Mouse (Mus musculus) intestine, postnatal 0 days (tissue): ENCODE measurements around the gene Gcm2. TPM values are rescaled to one million over a fixed set of nuclear protein-coding genes. Genes with fewer than 3 reads are reported as not detected.

Source experiments
- ATAC-seq: fragments of 200-750 bp; cut with Nextera tagmentation; 2 replicates; pipeline ENCODE4 v1.8.0; 2017; ENCODE audit warnings: mild to moderate bottlenecking, moderate TSS enrichment, moderate library complexity
- H3K27ac ChIP-seq: fragments of 300-500 bp; sonication (generic); 2 replicates; pipeline ENCODE4 v1.5.1; 2014; ENCODE audit warnings: mild to moderate bottlenecking, low read depth, low read length, moderate library complexity
- H3K27me3 ChIP-seq: fragments of 300-500 bp; sonication (generic); replicated peaks from 2 replicates; pipeline ENCODE4 v1.6.1; 2014; ENCODE audit warnings: low read length, mixed read lengths; ENCODE audit not compliant: control insufficient read depth, insufficient read depth
- H3K36me3 ChIP-seq: fragments of 300-500 bp; sonication (generic); 2 replicates; pipeline ENCODE4 v1.6.1; 2014; ENCODE audit warnings: mild to moderate bottlenecking, moderate library complexity; ENCODE audit not compliant: control insufficient read depth, insufficient read depth
- H3K4me1 ChIP-seq: fragments of 300-500 bp; sonication (generic); replicated peaks from 2 replicates; pipeline ENCODE4 v1.6.1; 2014; ENCODE audit warnings: antibody characterized with exemption, low read length, mixed read lengths; ENCODE audit not compliant: control insufficient read depth, insufficient read depth
- H3K4me2 ChIP-seq: fragments of 300-500 bp; sonication (generic); replicated peaks from 2 replicates; pipeline ENCODE4 v1.6.1; 2014; ENCODE audit warnings: low read depth, mild to moderate bottlenecking, moderate library complexity
- H3K4me3 ChIP-seq: fragments of 300-500 bp; sonication (generic); 2 replicates; pipeline ENCODE4 v1.5.1; 2014; ENCODE audit warnings: low read depth, low read length
- H3K9ac ChIP-seq: fragments of 300-500 bp; sonication (generic); 2 replicates; pipeline ENCODE4 v1.6.1; 2014; ENCODE audit warnings: mild to moderate bottlenecking, low read depth, low read length
- H3K9me3 ChIP-seq: fragments of 300-500 bp; sonication (generic); 2 replicates; pipeline ENCODE4 v1.6.1; 2016; ENCODE audit warnings: mixed run types; ENCODE audit not compliant: control insufficient read depth
- CTCF ChIP-seq: sonication (generic); IDR thresholded peaks from 2 replicates; pipeline ENCODE4 v1.5.1; 2016; ENCODE audit warnings: low read depth, mild to moderate bottlenecking, control low read depth, antibody characterized with exemption, moderate library complexity
- WGBS: fragments of 180-500 bp; shearing (Covaris S2); extraction: QIAGEN DNeasy Blood & Tissue Kit; methylation state at CpG from one replicate; pipeline ENCODE4 v1.1.7; 2014; 5-methylcytosine and 5-hydroxymethylcytosine counted together
- polyA plus RNA-seq: library from polyadenylated mRNA; unstranded; fragments of >200 nt; fragmentation: Nextera tagmentation; extraction: Ambion mirVana; gene quantifications from 2 replicates; pipeline ENCODE4 v1.2.1, GENCODE M21; 2015

The Gcm2 gene
- polyA plus RNA-seq, 1 experiment from 2014 or later, result not detected

DNA sequence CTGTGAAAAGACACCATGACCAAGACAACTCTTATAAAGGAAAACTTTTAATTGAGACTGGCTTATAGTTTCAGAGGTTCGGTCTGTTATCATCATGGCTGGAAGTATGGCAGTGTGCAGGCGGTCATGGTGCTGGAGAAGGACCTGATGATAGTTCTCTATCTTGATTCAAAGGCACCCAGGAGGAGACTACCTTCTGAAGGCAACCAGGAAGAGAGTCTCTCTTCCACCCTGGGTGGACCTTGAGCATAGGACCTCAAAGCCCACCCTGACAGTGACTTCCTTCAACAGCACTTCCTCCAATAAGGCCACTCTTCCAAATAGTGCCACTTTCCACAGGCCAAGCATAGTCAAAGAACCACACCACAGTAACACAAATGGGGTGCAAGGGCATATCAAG, 10.8 kb downstream of the Gcm2 start:
- WGBS, result 94% methylated on average over 2 of the region's 2 CpGs
- Histone ChIP-seq H3K4me2 (no peak overlapping the region), H3K36me3 (no peaks in the 10 kb centered on the region), H3K4me3 (no peak overlapping the region), H3K9ac (no peak overlapping the region), H3K27ac (no peak overlapping the region), H3K4me1 (no peaks in the 10 kb centered on the region), H3K9me3 (no peaks in the 10 kb centered on the region), H3K27me3 (no peaks in the 10 kb centered on the region)
- TF ChIP-seq CTCF, result no peak
- no peak for ATAC-seq

DNA sequence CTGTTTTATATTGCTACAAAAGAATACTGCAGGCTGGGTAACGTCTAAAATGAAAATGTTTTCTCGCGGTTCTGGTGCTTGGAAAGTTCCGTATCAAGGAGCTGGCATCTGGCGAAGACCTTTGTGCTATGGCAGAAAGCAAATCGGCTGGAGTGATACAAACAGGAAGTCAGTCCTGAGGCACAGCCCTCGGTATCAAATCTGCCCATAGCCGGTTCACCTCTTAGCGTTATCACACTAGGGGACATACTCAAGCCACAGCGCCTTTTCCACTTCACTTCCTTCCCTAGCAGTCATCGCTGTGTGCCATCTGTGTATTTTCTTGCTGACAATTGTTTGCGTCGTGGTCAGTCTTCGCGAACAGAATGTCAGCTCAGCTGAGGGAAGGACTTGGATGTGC, 12.5 kb downstream of the Gcm2 start:
- no peaks in the 10 kb centered on the region for H3K27me3 ChIP-seq
- no peak for ATAC-seq
- H3K4me3 ChIP-seq, result no peak overlapping the region
- no peaks in the 10 kb centered on the region for H3K9me3 ChIP-seq
- TF ChIP-seq CTCF, result no peak
- 86% methylated on average over 15 of the region's 15 CpGs for WGBS
- no peak overlapping the region for H3K27ac ChIP-seq
- H3K4me2 ChIP-seq, result no peak overlapping the region
- H3K4me1 ChIP-seq, result no peaks in the 10 kb centered on the region
- H3K9ac ChIP-seq, result no peak overlapping the region
- H3K36me3 ChIP-seq, result no peaks in the 10 kb centered on the region

DNA sequence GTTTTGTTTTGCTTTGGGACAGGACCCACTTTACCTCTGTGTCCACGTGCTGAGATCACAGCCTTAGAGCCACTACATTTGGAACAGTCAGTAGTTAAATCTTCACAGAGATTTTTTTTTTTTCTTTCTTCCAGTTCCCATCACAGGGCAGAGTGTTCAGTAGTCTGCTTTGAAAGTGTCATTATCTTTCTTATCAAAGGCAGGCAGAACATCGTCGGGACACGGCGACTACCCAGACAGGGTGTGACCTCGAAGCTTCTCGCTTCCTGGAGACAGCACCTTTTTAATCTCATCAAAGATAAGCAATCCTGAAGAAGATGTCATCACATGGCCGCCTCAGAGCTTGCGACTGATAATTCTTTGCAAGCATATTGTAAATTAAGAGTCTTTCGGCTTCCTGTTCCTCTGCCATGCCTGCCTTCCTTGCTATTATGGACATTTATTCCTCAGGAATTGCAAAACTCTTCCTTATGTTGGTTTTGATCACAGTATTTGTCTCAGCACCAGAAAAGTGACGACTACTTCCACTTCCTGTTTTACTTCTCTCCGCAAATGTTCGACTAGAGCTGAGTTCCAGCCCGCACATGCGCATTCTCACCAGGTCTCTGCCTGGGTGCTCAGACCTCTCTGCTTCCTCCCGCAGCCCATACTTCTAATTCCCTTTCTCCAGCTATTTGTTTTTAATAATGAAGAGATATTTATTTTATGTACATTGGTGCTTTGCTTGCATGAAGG, 13.3 kb downstream of the Gcm2 start:
- no peak for ATAC-seq
- Histone ChIP-seq H3K36me3 (no peaks in the 10 kb centered on the region), H3K27me3 (no peaks in the 10 kb centered on the region), H3K9me3 (no peaks in the 10 kb centered on the region), H3K4me3 (no peak overlapping the region), H3K4me1 (no peaks in the 10 kb centered on the region), H3K4me2 (no peak overlapping the region), H3K27ac (no peak overlapping the region), H3K9ac (no peak overlapping the region)
- no peak for TF ChIP-seq CTCF
- 38% methylated on average over 16 of the region's 16 CpGs for WGBS

- Histone ChIP-seq H3K27ac (no peak overlapping the region), H3K36me3 (no peaks in the 10 kb centered on the region), H3K9ac (no peak overlapping the region), H3K4me1 (no peaks in the 10 kb centered on the region), H3K4me3 (no peak overlapping the region), H3K4me2 (no peak overlapping the region), H3K9me3 (no peaks in the 10 kb centered on the region), H3K27me3 (0 out of 2 replicates have a peak, but pooled peaks cover 2% of the 10 kb centered on the region)
- ATAC-seq, result no peak
- TF ChIP-seq CTCF, result no peak
- WGBS, result 79% methylated on average over 10 of the region's 10 CpGs
Observed at GRCm38 (mm10) chr13:41094160-41094559, 16.7 kb downstream of the Gcm2 start.

DNA sequence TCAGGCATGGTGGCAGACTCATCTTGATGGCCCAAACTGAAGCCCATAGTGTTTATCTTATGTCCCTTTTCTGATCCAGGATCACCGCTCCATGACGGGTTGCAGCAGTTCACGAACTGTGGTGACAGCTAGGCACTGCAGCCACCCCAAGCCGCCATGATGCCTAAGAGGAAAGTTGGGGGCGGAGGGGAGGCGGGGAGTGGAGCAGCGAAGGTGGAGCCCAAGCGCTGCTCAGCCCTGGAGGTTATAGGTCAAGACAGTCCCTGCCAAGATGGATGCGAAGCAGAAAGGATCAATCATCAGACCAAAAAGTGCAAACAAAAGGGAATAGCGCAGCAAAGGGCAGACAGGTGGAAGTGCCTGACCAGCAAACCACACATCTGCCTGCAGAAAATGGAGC, 19.6 kb downstream of the Gcm2 start:
- no peak for TF ChIP-seq CTCF
- WGBS, result 26% methylated on average over 10 of the region's 10 CpGs
- Histone ChIP-seq H3K9ac (no peak overlapping the region), H3K27ac (no peak overlapping the region), H3K4me3 (no peak overlapping the region), H3K4me2 (no peak overlapping the region), H3K27me3 (0 out of 2 replicates have a peak, but pooled peaks cover 2% of the 10 kb centered on the region), H3K9me3 (no peaks in the 10 kb centered on the region), H3K4me1 (no peaks in the 10 kb centered on the region), H3K36me3 (no peaks in the 10 kb centered on the region)
- ATAC-seq, result no peak

- Histone ChIP-seq H3K4me2 (no peak overlapping the region), H3K27me3 (0 out of 2 replicates have a peak, but pooled peaks cover 2% of the 10 kb centered on the region), H3K4me1 (no peaks in the 10 kb centered on the region), H3K4me3 (no peak overlapping the region), H3K9ac (no peak overlapping the region), H3K36me3 (no peaks in the 10 kb centered on the region), H3K27ac (no peak overlapping the region), H3K9me3 (no peaks in the 10 kb centered on the region)
- no peak for TF ChIP-seq CTCF
- no peak for ATAC-seq
Observed at GRCm38 (mm10) chr13:41088746-41089145, 22.1 kb downstream of the Gcm2 start.
